Comparison of ENCODE assay signal across 8 mouse cellular contexts in genomic region chr8:3499751-3500150, GRCm38 (mm10). TPM values are rescaled to one million over a fixed set of nuclear protein-coding genes. Genes with fewer than 3 reads are reported as not detected.
DNase-seq lines count a peak whose midpoint lies in the region; ATAC-seq and TF ChIP-seq lines count a peak whose summit lies in the region.

No protein-coding gene starts in this region.

- peaks cover 9% of the 10 kb centered on the region; the same call in 1 of the 2 replicates for H3K4me1 ChIP-seq in heart, embryonic 11.5 days (ENCODE audit: control insufficient read depth, insufficient read depth, low read length)
- no peaks in the 10 kb centered on the region for H3K4me1 ChIP-seq in ES-Bruce4 (ENCODE audit: control insufficient read depth, insufficient read depth, low read length)
- peaks cover 8% of the 10 kb centered on the region for H3K4me1 ChIP-seq in forebrain, postnatal 0 days (ENCODE audit: insufficient read depth)

- peaks cover 18% of the 10 kb centered on the region for H3K36me3 ChIP-seq in heart, embryonic 11.5 days (ENCODE audit: control insufficient read depth, insufficient read depth, low read length)
- H3K36me3 ChIP-seq in ES-Bruce4 (ENCODE audit: control insufficient read depth, insufficient read depth, low read length, poor library complexity, severe bottlenecking) (peaks cover 3% of the 10 kb centered on the region; the same call in 1 of the 2 replicates), macrophage (ENCODE audit: inconsistent target) (peaks cover 6% of the 10 kb centered on the region; the same call in 1 of the 2 replicates)
- H3K36me3 ChIP-seq in forebrain, postnatal 0 days (ENCODE audit: insufficient read depth): peaks cover 27% of the 10 kb centered on the region

- TF ChIP-seq CTCF in ES-Bruce4 (IDR thresholded peaks at IDR 0.05; ENCODE audit: low read depth, low read length): no peak
- no peak for TF ChIP-seq CTCF in forebrain, postnatal 0 days (IDR thresholded peaks at IDR 0.05; ENCODE audit: low read depth)

- no peak for DNase-seq in heart, postnatal 4 days
- no peak for DNase-seq in forebrain, postnatal 0 days
- no peak for DNase-seq in left cerebral cortex, postnatal 10 days (ENCODE audit: extremely low spot score in 1 of 2, low spot score in 2 of 2)
- DNase-seq in adrenal gland, adult 18-20 months (ENCODE audit: low spot score in 2 of 2): no peak
- no peak for DNase-seq in cerebellum, adult 8-10 months

- peak overlapping the region; percentile 90 for H3K27ac ChIP-seq in heart, embryonic 11.5 days (ENCODE audit: low read depth, low read length)
- H3K27ac ChIP-seq in ES-Bruce4 (ENCODE audit: insufficient read depth, low read length): peak overlapping the region; percentile 66
- H3K27ac ChIP-seq in forebrain, postnatal 0 days (ENCODE audit: low read depth, low read length): peak overlapping the region; percentile 89
- peak overlapping the region; percentile 71 for H3K27ac ChIP-seq in macrophage

- H3K9me3 ChIP-seq in heart, embryonic 11.5 days (replicated peaks; ENCODE audit: control insufficient read depth, low read length): peaks cover 6% of the 10 kb centered on the region; the same call in 1 of the 2 replicates
- no peaks in the 10 kb centered on the region for H3K9me3 ChIP-seq in ES-Bruce4 (replicated peaks; ENCODE audit: control insufficient read depth, insufficient read depth, low read length, poor library complexity, severe bottlenecking)
- H3K9me3 ChIP-seq in forebrain, postnatal 0 days (ENCODE audit: low read length): no peaks in the 10 kb centered on the region

- TF ChIP-seq EP300 in ES-Bruce4 (IDR thresholded peaks at IDR 0.05; ENCODE audit: insufficient read depth, low read depth, low read length): no peak

- peak overlapping the region; percentile 88 for H3K4me3 ChIP-seq in heart, embryonic 11.5 days (ENCODE audit: low read depth, low read length)
- H3K4me3 ChIP-seq in ES-Bruce4 (ENCODE audit: low read depth, low read length) (peak overlapping the region; percentile 74), macrophage (ENCODE audit: inconsistent target) (peak overlapping the region; percentile 58)
- peak overlapping the region; percentile 97 for H3K4me3 ChIP-seq in forebrain, postnatal 0 days (ENCODE audit: low read depth, low read length)

- peak overlapping the region; percentile 89 for H3K9ac ChIP-seq in heart, embryonic 11.5 days (ENCODE audit: low read depth, low read length)
- H3K9ac ChIP-seq in ES-Bruce4 (ENCODE audit: low read depth, poor library complexity, severe bottlenecking): peak overlapping the region; percentile 82
- peak overlapping the region; percentile 66 for H3K9ac ChIP-seq in forebrain, postnatal 0 days

- no peaks in the 10 kb centered on the region for H3K27me3 ChIP-seq in heart, embryonic 11.5 days (ENCODE audit: control insufficient read depth, insufficient read depth, low read length)
- no peaks in the 10 kb centered on the region for H3K27me3 ChIP-seq in ES-Bruce4 (ENCODE audit: control insufficient read depth, insufficient read depth, low read length, poor library complexity, severe bottlenecking)
- H3K27me3 ChIP-seq in forebrain, postnatal 0 days (ENCODE audit: insufficient read depth, low read length): no peaks in the 10 kb centered on the region

- TF ChIP-seq POLR2A in ES-Bruce4 (IDR thresholded peaks at IDR 0.05; ENCODE audit: insufficient read depth, low read length): no peak

- 9% methylated on average over 8 of the region's 8 CpGs for WGBS in heart, embryonic 11.5 days (ENCODE audit: insufficient replicate concordance)
- 4% methylated on average over 8 of the region's 8 CpGs for WGBS in forebrain, postnatal 0 days
- 2% methylated on average over 8 of the region's 8 CpGs for WGBS in macrophage (ENCODE audit: missing documents)

- intact Hi-C loops in left cerebral cortex, postnatal 10 days (cut with DNase I): no loop called here

- ATAC-seq in heart, embryonic 11.5 days (replicated peaks; ENCODE audit: insufficient number of reproducible peaks, low FRiP score, low TSS enrichment): peak; percentile 6; the same call in 1 of the 2 replicates
- peak; percentile 47 for ATAC-seq in forebrain, postnatal 0 days

- H3K79me2 ChIP-seq in macrophage (ENCODE audit: inconsistent target): peaks cover 41% of the 10 kb centered on the region

- peak overlapping the region; percentile 88 for H3K4me2 ChIP-seq in heart, embryonic 11.5 days
- peak overlapping the region; percentile 82 for H3K4me2 ChIP-seq in forebrain, postnatal 0 days (ENCODE audit: low read depth)

RNA-seq across cellular contexts. Expression of gene Mcoln1, which starts 0.5 kb away (rescaled TPM):
- polyA plus RNA-seq in heart, embryonic 11.5 days (2014; fragmentation: Nextera tagmentation; extraction: Ambion mirVana): 31.3 and 48.1 TPM in 2 replicates
- 10 to 100 TPM; 26.4 to 29.0 TPM for total RNA-seq in heart, postnatal 4 days (2021)
- polyA plus RNA-seq in ES-Bruce4 (2011; ENCODE audit: insufficient read depth, insufficient read length, low read depth, missing spikeins): 62.0 and 62.3 TPM in 2 replicates
- 63.5 and 77.6 TPM in 2 replicates for total RNA-seq in forebrain, postnatal 0 days (2014; rRNA removed)
- 69.8 and 80.5 TPM in 2 replicates for polyA plus RNA-seq in forebrain, postnatal 0 days (2015; fragmentation: Nextera tagmentation; extraction: Ambion mirVana)
- 100 to 1,000 TPM in 25 of 26 experiments, 10 to 100 TPM in 1; 92.0 to 456 (median 213) TPM for total RNA-seq in macrophage (2018; cell fraction: chromatin; rRNA removed)
- 10 to 100 TPM; 46.9 to 82.0 (median 62.0) TPM for total RNA-seq in macrophage (2018; cell fraction: cytosol; rRNA removed)
- 100 to 1,000 TPM in 25 of 26 experiments, 10 to 100 TPM in 1; 85.7 to 533 (median 182) TPM for total RNA-seq in macrophage (2018; cell fraction: nucleus; rRNA removed)
- 50.2 to 92.5 TPM (median 73.4 TPM) in 3 replicates for polyA plus RNA-seq in macrophage (2018)
- total RNA-seq in left cerebral cortex, postnatal 10 days (2021): 10 to 100 TPM; 77.7 to 81.4 TPM
- total RNA-seq in adrenal gland, adult 18-20 months (2021): 10 to 100 TPM; 40.9 to 42.8 TPM

RNA-seq across cellular contexts. Expression of gene Zfp358, which starts 6.8 kb away (rescaled TPM):
- polyA plus RNA-seq in heart, embryonic 11.5 days (2014; fragmentation: Nextera tagmentation; extraction: Ambion mirVana): 11.5 and 19.7 TPM in 2 replicates
- 10 to 100 TPM; 24.6 to 26.1 TPM for total RNA-seq in heart, postnatal 4 days (2021)
- polyA plus RNA-seq in ES-Bruce4 (2011; ENCODE audit: insufficient read depth, insufficient read length, low read depth, missing spikeins) (15.5 and 17.7 TPM in 2 replicates), macrophage (2018) (7.9 to 23.2 TPM (median 13.3 TPM) in 3 replicates)
- total RNA-seq in forebrain, postnatal 0 days (2014; rRNA removed): 64.6 and 85.3 TPM in 2 replicates
- polyA plus RNA-seq in forebrain, postnatal 0 days (2015; fragmentation: Nextera tagmentation; extraction: Ambion mirVana): 64.7 and 67.9 TPM in 2 replicates
- total RNA-seq in macrophage (2018; cell fraction: chromatin; rRNA removed): 1 to 10 TPM in 22 of 26 experiments, under 1 TPM in 4; 0.62 to 9.7 (median 3.1) TPM
- 10 to 100 TPM in 10 of 26 experiments, 1 to 10 TPM in 16; 6.0 to 17.2 (median 9.6) TPM for total RNA-seq in macrophage (2018; cell fraction: cytosol; rRNA removed)
- total RNA-seq in macrophage (2018; cell fraction: nucleus; rRNA removed): 10 to 100 TPM in 2 of 26 experiments, 1 to 10 TPM in 24; 1.7 to 15.2 (median 4.7) TPM
- 10 to 100 TPM; 29.4 to 31.2 TPM for total RNA-seq in left cerebral cortex, postnatal 10 days (2021)
- 10 to 100 TPM; 17.5 to 20.5 TPM for total RNA-seq in adrenal gland, adult 18-20 months (2021)

RNA-seq across cellular contexts. Expression of gene Pnpla6, which starts 15.4 kb away (rescaled TPM):
- polyA plus RNA-seq in heart, embryonic 11.5 days (2014; fragmentation: Nextera tagmentation; extraction: Ambion mirVana): 14.0 and 15.9 TPM in 2 replicates
- 10 to 100 TPM; 15.1 to 15.9 TPM for total RNA-seq in heart, postnatal 4 days (2021)
- polyA plus RNA-seq in ES-Bruce4 (2011; ENCODE audit: insufficient read depth, insufficient read length, low read depth, missing spikeins): 46.6 and 47.5 TPM in 2 replicates
- total RNA-seq in forebrain, postnatal 0 days (2014; rRNA removed): 42.6 and 56.4 TPM in 2 replicates
- 22.2 and 26.3 TPM in 2 replicates for polyA plus RNA-seq in forebrain, postnatal 0 days (2015; fragmentation: Nextera tagmentation; extraction: Ambion mirVana)
- 100 to 1,000 TPM in 17 of 26 experiments, 10 to 100 TPM in 9; 36.2 to 187 (median 120) TPM for total RNA-seq in macrophage (2018; cell fraction: chromatin; rRNA removed)
- total RNA-seq in macrophage (2018; cell fraction: cytosol; rRNA removed): 10 to 100 TPM in 19 of 26 experiments, 1 to 10 TPM in 7; 7.1 to 20.0 (median 11.5) TPM
- total RNA-seq in macrophage (2018; cell fraction: nucleus; rRNA removed): 10 to 100 TPM; 20.4 to 94.1 (median 54.3) TPM
- 10.2 to 19.0 TPM (median 11.7 TPM) in 3 replicates for polyA plus RNA-seq in macrophage (2018)
- total RNA-seq in left cerebral cortex, postnatal 10 days (2021): 10 to 100 TPM; 73.7 to 79.2 TPM
- total RNA-seq in adrenal gland, adult 18-20 months (2021): 10 to 100 TPM; 37.4 to 40.7 TPM

RNA-seq across cellular contexts. Expression of gene Tex45, which starts 29.1 kb away (rescaled TPM):
- not detected in 2 replicates for polyA plus RNA-seq in heart, embryonic 11.5 days (2014; fragmentation: Nextera tagmentation; extraction: Ambion mirVana)
- under 1 TPM in 1 of 2 experiments, not detected in 1; 0.32 TPM for total RNA-seq in heart, postnatal 4 days (2021)
- polyA plus RNA-seq in ES-Bruce4 (2011; ENCODE audit: insufficient read depth, insufficient read length, low read depth, missing spikeins): 0.39 and 0.44 TPM in 2 replicates
- 0.15 TPM in 1 of 2 replicates, not detected in the other for total RNA-seq in forebrain, postnatal 0 days (2014; rRNA removed)
- 0.18 and 0.68 TPM in 2 replicates for polyA plus RNA-seq in forebrain, postnatal 0 days (2015; fragmentation: Nextera tagmentation; extraction: Ambion mirVana)
- total RNA-seq in macrophage (2018; cell fraction: chromatin; rRNA removed): not detected
- not detected for total RNA-seq in macrophage (2018; cell fraction: cytosol; rRNA removed)
- not detected for total RNA-seq in macrophage (2018; cell fraction: nucleus; rRNA removed)
- polyA plus RNA-seq in macrophage (2018): not detected in 3 replicates
- under 1 TPM in 1 of 2 experiments, not detected in 1; 0.30 TPM for total RNA-seq in left cerebral cortex, postnatal 10 days (2021)
- not detected for total RNA-seq in adrenal gland, adult 18-20 months (2021)

RNA-seq across cellular contexts. Expression of gene Pex11g, which starts 32.3 kb away (rescaled TPM):
- 2.7 and 3.1 TPM in 2 replicates for polyA plus RNA-seq in heart, embryonic 11.5 days (2014; fragmentation: Nextera tagmentation; extraction: Ambion mirVana)
- total RNA-seq in heart, postnatal 4 days (2021): 1 to 10 TPM; 4.1 to 4.5 TPM
- 4.6 and 6.7 TPM in 2 replicates for polyA plus RNA-seq in ES-Bruce4 (2011; ENCODE audit: insufficient read depth, insufficient read length, low read depth, missing spikeins)
- total RNA-seq in forebrain, postnatal 0 days (2014; rRNA removed): 1.1 and 1.3 TPM in 2 replicates
- polyA plus RNA-seq in forebrain, postnatal 0 days (2015; fragmentation: Nextera tagmentation; extraction: Ambion mirVana): 2.0 and 2.2 TPM in 2 replicates
- total RNA-seq in macrophage (2018; cell fraction: chromatin; rRNA removed): 1 to 10 TPM in 13 of 26 experiments, under 1 TPM in 10, not detected in 3; 0.43 to 3.8 (median 1.7) TPM
- total RNA-seq in macrophage (2018; cell fraction: cytosol; rRNA removed): 1 to 10 TPM in 4 of 26 experiments, under 1 TPM in 22; 0.36 to 1.2 (median 0.68) TPM
- total RNA-seq in macrophage (2018; cell fraction: nucleus; rRNA removed): 1 to 10 TPM in 15 of 26 experiments, under 1 TPM in 11; 0.29 to 5.2 (median 1.4) TPM
- 1.0 to 2.3 TPM (median 1.1 TPM) in 3 replicates for polyA plus RNA-seq in macrophage (2018)
- 1 to 10 TPM in 1 of 2 experiments, under 1 TPM in 1; 0.73 to 1.1 TPM for total RNA-seq in left cerebral cortex, postnatal 10 days (2021)
- total RNA-seq in adrenal gland, adult 18-20 months (2021): 1 to 10 TPM; 5.9 to 9.8 TPM
